Mouse (Mus musculus): Measurements from ENCODE around the gene Sort1. TPM values are rescaled to one million over a fixed set of nuclear protein-coding genes. Genes with fewer than 3 reads are reported as not detected.

The Sort1 gene
- polyA plus RNA-seq, 1 experiment from 2014 or later, result 6.5 TPM

DNA sequence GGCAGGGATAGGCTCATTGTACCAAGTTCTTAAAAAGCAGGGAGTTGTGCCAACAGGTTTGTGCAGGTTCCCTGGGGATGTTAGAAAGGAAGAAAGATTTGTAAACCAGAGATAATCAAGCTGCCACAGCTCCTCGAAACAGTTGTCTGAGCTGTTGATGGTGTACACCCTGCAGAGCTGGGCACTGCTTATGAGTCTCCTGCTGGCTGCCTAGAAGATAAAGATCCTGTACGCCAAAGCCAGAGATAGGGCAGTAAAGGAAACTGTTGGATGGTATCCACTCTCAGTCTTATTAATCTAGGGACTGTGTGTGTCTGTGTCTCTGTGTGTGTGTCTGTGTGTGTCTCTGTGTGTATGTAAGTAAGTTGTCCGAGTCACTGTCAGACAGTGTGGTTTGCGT lies 37.8 kb downstream of the Sort1 start:
- no peak overlapping the region for H3K9ac ChIP-seq
- ATAC-seq, result peak; percentile 52; the same call in 1 of the 2 replicates
- H3K27me3 ChIP-seq (replicated peaks), result no peaks in the 10 kb centered on the region
- 50% methylated on average over 4 of the region's 4 CpGs for WGBS (ENCODE audit: insufficient replicate concordance)
- H3K4me3 ChIP-seq, result no peak overlapping the region
- no peak overlapping the region for H3K27ac ChIP-seq
- H3K4me1 ChIP-seq, result peaks cover 10% of the 10 kb centered on the region
- no peaks in the 10 kb centered on the region for H3K9me3 ChIP-seq (replicated peaks)
- no peak overlapping the region for H3K4me2 ChIP-seq
- H3K36me3 ChIP-seq, result no peaks in the 10 kb centered on the region

DNA sequence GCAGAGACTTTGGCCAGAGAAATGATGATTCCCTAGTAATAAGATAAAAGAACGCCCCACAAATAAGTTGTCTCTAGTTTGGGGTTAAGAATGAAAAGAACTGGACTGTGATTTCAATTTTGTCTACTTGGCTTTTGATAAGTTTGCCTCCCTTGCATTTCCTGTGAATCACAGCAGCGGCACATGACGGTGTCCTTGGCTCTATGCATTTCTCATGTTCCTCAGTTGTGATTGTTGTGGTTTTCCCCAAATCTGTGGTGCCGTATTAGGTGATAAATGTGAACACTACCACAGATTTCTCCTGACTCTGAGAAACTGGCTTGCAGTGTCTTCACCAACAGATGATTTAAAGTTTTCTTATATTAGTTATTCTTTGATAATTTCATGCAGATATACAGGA lies 38.3 kb downstream of the Sort1 start:
- H3K4me2 ChIP-seq, result no peak overlapping the region
- H3K4me3 ChIP-seq, result no peak overlapping the region
- no peak overlapping the region for H3K9ac ChIP-seq
- 56% methylated on average over 4 of the region's 4 CpGs for whole genome bisulfite sequencing (ENCODE audit: insufficient replicate concordance)
- peaks cover 10% of the 10 kb centered on the region for H3K4me1 ChIP-seq
- H3K36me3 ChIP-seq, result no peaks in the 10 kb centered on the region
- H3K9me3 ChIP-seq (replicated peaks), result no peaks in the 10 kb centered on the region
- no peak overlapping the region for H3K27ac ChIP-seq
- ATAC-seq, result no peak
- H3K27me3 ChIP-seq (replicated peaks), result no peaks in the 10 kb centered on the region

DNA sequence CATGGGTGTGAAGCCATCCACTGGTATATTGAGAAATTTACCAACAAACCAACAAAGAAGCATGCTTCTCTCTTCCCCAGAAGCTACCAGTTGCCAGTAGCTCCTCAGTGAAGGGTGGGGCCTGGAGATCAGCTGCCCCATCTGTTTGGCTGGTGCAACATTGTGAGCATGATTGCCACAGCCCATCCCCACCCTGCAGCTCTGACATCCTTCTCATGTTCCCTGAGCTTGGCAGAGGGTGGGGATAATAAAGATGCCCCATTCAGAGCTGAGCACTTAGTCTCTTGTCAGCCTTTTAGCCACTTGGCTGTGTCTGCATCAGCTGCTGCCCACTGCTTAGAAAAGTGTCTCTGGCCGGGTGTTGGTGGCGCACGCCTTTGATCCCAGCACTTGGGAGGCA lies 39.1 kb downstream of the Sort1 start:
- Histone ChIP-seq H3K4me3 (no peak overlapping the region), H3K27me3 (replicated peaks) (no peaks in the 10 kb centered on the region), H3K9me3 (replicated peaks) (no peaks in the 10 kb centered on the region), H3K27ac (no peak overlapping the region), H3K36me3 (no peaks in the 10 kb centered on the region), H3K4me2 (no peak overlapping the region), H3K9ac (no peak overlapping the region), H3K4me1 (peaks cover 10% of the 10 kb centered on the region)
- ATAC-seq, result peak; percentile 86
- 86% methylated on average over 3 of the region's 3 CpGs for WGBS (ENCODE audit: insufficient replicate concordance)

DNA sequence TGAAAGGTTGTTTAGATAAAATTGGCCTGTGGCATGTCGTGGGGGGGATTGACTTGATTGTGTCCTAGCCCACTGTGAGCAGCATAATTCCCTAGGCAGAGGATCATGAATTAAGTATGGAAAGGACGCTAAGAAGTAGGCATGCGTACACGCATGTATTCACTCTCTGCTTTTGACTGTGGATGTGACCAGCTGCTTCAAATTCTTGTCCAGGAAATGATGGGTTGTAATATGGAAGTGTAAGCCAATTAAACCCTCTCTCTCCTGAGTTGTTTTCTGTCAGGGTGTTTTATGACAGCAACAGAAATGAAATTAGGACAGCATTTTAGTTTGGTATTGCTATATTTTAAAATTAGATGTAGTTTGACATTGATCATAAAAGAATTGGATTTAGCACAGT lies 41.0 kb downstream of the Sort1 start:
- Histone ChIP-seq H3K27ac (no peak overlapping the region), H3K4me3 (no peak overlapping the region), H3K9ac (no peak overlapping the region), H3K4me1 (peaks cover 10% of the 10 kb centered on the region), H3K36me3 (no peaks in the 10 kb centered on the region), H3K9me3 (replicated peaks) (no peaks in the 10 kb centered on the region), H3K4me2 (no peak overlapping the region), H3K27me3 (replicated peaks) (no peaks in the 10 kb centered on the region)
- WGBS (ENCODE audit: insufficient replicate concordance), result 75% methylated on average over 4 of the region's 4 CpGs
- ATAC-seq, result no peak

DNA sequence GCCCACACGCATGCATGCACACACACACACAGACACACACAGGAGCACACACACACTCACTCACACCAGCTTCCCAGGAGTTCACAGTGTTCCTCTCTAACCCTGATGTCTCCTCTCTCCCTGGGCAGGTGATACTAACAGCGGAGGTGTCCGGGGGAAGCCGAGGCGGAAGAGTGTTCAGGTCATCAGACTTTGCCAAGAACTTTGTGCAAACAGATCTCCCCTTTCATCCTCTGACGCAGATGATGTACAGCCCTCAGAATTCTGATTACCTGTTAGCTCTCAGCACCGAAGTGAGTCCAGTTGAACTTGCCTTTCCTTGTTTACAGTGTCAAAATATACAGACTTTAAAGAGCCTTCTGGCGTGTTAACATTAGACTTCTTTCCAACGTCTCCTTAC lies 41.6 kb downstream of the Sort1 start:
- Histone ChIP-seq H3K9ac (no peak overlapping the region), H3K27me3 (replicated peaks) (no peaks in the 10 kb centered on the region), H3K4me3 (no peak overlapping the region), H3K4me2 (no peak overlapping the region), H3K27ac (no peak overlapping the region), H3K9me3 (replicated peaks) (no peaks in the 10 kb centered on the region), H3K36me3 (no peaks in the 10 kb centered on the region), H3K4me1 (peaks cover 10% of the 10 kb centered on the region)
- no peak for ATAC-seq
- WGBS (ENCODE audit: insufficient replicate concordance), result 83% methylated on average over 9 of the region's 9 CpGs

DNA sequence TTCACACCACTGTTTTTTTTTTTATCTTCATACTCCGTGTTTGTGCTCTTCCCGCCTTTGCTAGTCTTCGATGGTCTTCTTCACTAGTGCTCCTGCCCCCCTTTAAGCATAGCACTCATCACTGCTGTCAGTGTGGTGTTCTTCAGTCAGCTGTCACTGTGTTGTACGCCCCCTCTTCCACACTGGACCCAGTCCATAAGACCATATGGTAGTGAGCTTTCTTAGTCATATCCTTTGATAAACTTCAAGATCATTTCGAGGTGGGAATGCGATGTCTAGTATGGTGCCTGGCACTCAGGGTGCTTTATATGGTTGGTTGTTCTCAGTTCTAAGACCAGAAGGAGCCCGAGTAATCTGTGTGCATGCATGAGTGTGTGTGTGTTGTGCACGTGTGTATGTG lies 43.4 kb downstream of the Sort1 start:
- H3K27me3 ChIP-seq (replicated peaks), result no peaks in the 10 kb centered on the region
- H3K9ac ChIP-seq, result no peak overlapping the region
- H3K27ac ChIP-seq, result no peak overlapping the region
- H3K4me3 ChIP-seq, result no peak overlapping the region
- H3K36me3 ChIP-seq, result peaks cover 5% of the 10 kb centered on the region; the same call in 1 of the 2 replicates
- WGBS (ENCODE audit: insufficient replicate concordance), result 79% methylated on average over 8 of the region's 8 CpGs
- H3K9me3 ChIP-seq (replicated peaks), result no peaks in the 10 kb centered on the region
- no peak for ATAC-seq
- H3K4me1 ChIP-seq, result peaks cover 6% of the 10 kb centered on the region
- H3K4me2 ChIP-seq, result no peak overlapping the region

DNA sequence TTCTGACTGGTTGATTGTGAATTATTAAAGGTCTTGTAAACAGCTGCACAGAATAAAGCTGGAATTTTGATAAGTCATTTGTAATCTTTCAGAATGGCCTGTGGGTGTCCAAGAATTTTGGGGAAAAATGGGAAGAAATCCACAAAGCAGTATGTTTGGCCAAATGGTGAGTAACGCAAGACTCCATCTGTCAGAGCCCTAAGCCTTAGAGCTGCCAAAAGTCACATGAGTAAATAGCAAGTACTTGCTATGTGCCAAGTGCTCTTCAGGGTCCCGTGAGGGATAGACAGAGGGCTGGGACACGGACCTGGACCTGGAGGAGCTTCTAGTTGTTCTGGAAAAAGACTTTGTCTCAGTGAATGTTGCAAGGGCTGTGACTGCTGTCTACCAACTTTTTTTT lies 44.0 kb downstream of the Sort1 start:
- peaks cover 11% of the 10 kb centered on the region; the same call in 1 of the 2 replicates for H3K36me3 ChIP-seq
- peaks cover 3% of the 10 kb centered on the region for H3K4me1 ChIP-seq
- WGBS (ENCODE audit: insufficient replicate concordance), result 82% methylated on average over 3 of the region's 3 CpGs
- H3K9ac ChIP-seq, result no peak overlapping the region
- no peak overlapping the region for H3K4me3 ChIP-seq
- ATAC-seq, result no peak
- no peak overlapping the region for H3K27ac ChIP-seq
- H3K27me3 ChIP-seq (replicated peaks), result no peaks in the 10 kb centered on the region
- no peaks in the 10 kb centered on the region for H3K9me3 ChIP-seq (replicated peaks)
- no peak overlapping the region for H3K4me2 ChIP-seq

DNA sequence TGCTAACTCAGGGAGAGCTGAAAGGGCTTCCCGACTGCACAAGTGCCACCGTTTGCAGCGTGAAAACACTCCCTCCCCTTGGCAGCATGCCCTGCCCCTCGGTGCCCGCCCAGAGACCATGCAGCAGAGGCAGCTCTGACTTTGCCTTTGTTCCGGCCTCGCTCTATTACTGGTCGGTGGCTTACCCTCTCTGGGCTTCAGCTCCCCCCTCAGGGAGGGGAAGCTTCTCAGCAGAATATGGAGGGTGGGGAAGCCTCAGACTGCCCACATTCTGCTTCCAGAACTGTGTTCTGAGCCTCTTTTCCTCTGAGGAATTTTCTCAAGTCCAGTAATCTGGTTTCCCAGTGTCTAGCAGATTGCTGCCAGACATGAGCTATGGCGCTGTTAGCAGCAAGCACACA lies 44.6 kb downstream of the Sort1 start:
- Histone ChIP-seq H3K4me1 (no peaks in the 10 kb centered on the region), H3K27ac (no peak overlapping the region), H3K27me3 (replicated peaks) (no peaks in the 10 kb centered on the region), H3K4me2 (no peak overlapping the region), H3K4me3 (no peak overlapping the region), H3K9ac (no peak overlapping the region), H3K9me3 (replicated peaks) (no peaks in the 10 kb centered on the region), H3K36me3 (peaks cover 13% of the 10 kb centered on the region; the same call in 1 of the 2 replicates)
- ATAC-seq, result no peak
- whole genome bisulfite sequencing (ENCODE audit: insufficient replicate concordance), result 67% methylated on average over 9 of the region's 9 CpGs

DNA sequence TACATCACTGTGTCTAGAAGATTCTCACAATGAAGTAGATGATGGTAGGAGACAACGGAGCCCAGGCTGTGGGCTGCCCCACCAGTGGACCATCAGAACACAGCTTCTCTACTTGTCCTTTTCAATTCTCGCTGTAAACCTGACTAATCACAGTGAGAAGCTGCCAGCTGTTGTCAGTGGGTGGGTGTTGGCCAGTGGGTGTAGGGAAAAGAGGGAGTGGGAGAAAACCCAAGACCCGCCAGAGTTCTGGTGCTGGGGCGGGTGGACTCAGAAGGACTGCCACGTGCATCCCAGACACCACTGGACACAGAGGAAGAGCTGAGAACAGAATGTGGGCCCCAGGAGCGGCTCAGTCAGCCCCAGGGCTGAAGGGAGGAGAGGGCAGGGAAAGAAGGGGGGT lies 46.9 kb downstream of the Sort1 start:
- Histone ChIP-seq H3K27me3 (replicated peaks) (no peaks in the 10 kb centered on the region), H3K4me2 (no peak overlapping the region), H3K9ac (no peak overlapping the region), H3K36me3 (peaks cover 25% of the 10 kb centered on the region), H3K9me3 (replicated peaks) (no peaks in the 10 kb centered on the region), H3K4me1 (no peaks in the 10 kb centered on the region), H3K4me3 (no peak overlapping the region), H3K27ac (no peak overlapping the region)
- 72% methylated on average over 6 of the region's 6 CpGs for WGBS (ENCODE audit: insufficient replicate concordance)
- ATAC-seq, result no peak

DNA sequence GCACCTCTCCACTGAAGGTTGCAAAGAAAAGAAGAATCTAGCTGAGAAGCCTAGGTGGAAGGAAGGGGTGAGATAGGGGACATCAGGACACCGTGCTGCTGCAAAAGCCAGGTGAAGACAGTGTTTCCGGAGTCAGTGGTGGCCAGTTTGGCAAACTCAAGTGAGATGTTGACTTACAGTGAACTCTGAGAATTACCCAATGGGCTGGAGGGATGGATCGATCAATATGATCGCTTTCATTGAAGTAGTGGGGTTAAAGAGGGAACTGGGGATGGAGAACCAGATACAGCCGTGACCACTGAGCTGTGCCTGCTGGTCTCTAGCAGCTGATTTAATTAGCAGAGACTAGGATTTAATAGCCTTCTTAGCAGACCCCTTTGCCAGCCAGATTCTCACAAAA lies 53.0 kb downstream of the Sort1 start:
- ATAC-seq, result no peak
- Histone ChIP-seq H3K9me3 (replicated peaks) (no peaks in the 10 kb centered on the region), H3K4me2 (no peak overlapping the region), H3K4me3 (no peak overlapping the region), H3K27me3 (replicated peaks) (no peaks in the 10 kb centered on the region), H3K36me3 (peaks cover 54% of the 10 kb centered on the region), H3K27ac (no peak overlapping the region), H3K4me1 (0 out of 2 replicates have a peak, but pooled peaks cover 3% of the 10 kb centered on the region), H3K9ac (no peak overlapping the region)
- WGBS (ENCODE audit: insufficient replicate concordance), result 67% methylated on average over 5 of the region's 5 CpGs

DNA sequence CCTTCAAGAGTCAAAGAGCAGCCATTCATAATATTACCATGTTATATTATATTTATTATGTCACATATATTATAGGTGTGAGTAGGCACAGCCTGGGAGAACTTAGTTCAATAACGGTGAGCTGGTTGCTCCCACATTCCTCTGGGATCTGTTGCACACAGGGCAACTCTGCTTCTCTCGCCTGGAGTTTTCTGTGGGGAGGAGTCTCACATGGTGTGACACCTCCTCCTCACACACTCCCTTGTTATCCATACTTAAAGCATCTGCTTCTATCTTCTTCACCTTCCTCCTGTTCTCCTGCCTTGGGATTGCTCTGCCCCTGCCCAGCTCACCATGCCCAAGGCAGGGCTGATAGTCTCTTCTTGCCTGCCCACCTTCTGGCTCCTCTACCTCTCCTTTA lies 57.2 kb downstream of the Sort1 start:
- ATAC-seq, result no peak
- Histone ChIP-seq H3K9ac (no peak overlapping the region), H3K4me2 (no peak overlapping the region), H3K27me3 (replicated peaks) (no peaks in the 10 kb centered on the region), H3K36me3 (peaks cover 45% of the 10 kb centered on the region), H3K9me3 (replicated peaks) (no peaks in the 10 kb centered on the region), H3K4me1 (0 out of 2 replicates have a peak, but pooled peaks cover 3% of the 10 kb centered on the region), H3K27ac (no peak overlapping the region), H3K4me3 (no peak overlapping the region)
- WGBS (ENCODE audit: insufficient replicate concordance), result 67% methylated on average over 2 of the region's 2 CpGs

DNA sequence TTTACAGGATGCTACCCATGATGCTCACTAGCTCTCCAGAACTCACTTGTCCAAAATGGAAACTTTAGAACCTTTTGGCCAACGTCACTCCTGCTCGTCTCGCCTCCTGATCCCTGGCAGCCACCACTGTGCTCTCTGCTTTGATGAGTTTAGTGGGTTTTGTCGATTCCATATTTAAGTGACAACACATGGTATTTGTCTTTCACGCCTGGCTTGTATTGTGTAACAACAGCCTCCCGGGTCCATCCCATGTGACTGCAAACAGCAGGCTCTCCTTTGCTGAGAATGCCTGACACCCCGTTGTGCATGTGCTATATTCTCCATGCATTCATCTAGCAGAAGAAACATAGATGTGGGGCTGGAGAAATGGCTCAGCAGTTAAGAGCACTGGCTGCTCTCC lies 58.3 kb downstream of the Sort1 start:
- H3K36me3 ChIP-seq, result peaks cover 50% of the 10 kb centered on the region
- no peak overlapping the region for H3K4me3 ChIP-seq
- no peak overlapping the region for H3K9ac ChIP-seq
- no peak overlapping the region for H3K4me2 ChIP-seq
- no peaks in the 10 kb centered on the region for H3K9me3 ChIP-seq (replicated peaks)
- H3K27ac ChIP-seq, result no peak overlapping the region
- no peak for ATAC-seq
- H3K27me3 ChIP-seq (replicated peaks), result no peaks in the 10 kb centered on the region
- no peaks in the 10 kb centered on the region for H3K4me1 ChIP-seq
- WGBS (ENCODE audit: insufficient replicate concordance), result 77% methylated on average over 7 of the region's 7 CpGs

DNA sequence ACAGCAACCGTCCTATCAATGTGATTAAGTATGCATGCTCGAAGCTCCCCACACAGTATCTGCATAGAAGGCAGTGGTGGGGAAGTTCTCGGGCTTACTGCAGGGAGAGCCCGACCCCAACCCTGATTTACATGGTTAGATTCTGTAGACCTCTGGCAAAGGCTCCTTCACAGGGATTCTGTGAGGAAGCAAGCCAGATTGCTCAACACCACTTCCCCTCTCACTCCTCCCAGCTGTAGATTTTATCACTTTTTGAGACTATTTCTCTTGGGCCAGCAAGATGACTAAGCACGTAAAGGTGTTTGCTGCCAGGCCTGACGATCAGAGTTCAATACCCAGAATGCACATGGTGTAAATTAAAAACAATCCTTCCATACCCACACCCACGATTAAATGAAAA lies 62.0 kb downstream of the Sort1 start:
- 47% methylated on average over 7 of the region's 7 CpGs for WGBS (ENCODE audit: insufficient replicate concordance)
- Histone ChIP-seq H3K4me3 (no peak overlapping the region), H3K4me1 (0 out of 2 replicates have a peak, but pooled peaks cover 2% of the 10 kb centered on the region), H3K27me3 (replicated peaks) (no peaks in the 10 kb centered on the region), H3K4me2 (no peak overlapping the region), H3K36me3 (peaks cover 25% of the 10 kb centered on the region), H3K27ac (no peak overlapping the region), H3K9ac (no peak overlapping the region), H3K9me3 (replicated peaks) (no peaks in the 10 kb centered on the region)
- no peak for ATAC-seq
